22 mouse cellular contexts compared by ENCODE assay signal in the genomic region with DNA sequence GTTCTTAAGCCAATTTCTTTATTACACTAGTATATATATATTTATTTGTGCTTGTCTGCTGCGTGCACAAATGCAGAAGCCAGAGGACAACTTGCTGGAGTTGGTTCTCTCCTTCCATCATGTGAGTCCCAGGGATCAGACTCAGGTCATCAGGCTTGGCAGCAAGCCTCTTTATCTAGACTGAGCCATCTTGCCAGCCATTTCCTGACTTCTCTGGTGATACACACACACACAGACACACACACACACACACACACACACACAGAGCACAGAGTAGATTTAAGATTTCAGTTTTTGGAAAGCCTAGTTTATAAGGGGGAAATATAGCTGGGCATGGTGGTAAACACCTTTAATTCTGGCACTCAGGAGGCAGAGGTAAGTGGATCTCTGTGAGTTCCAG.
DNase-seq lines count a peak whose midpoint lies in the region; ATAC-seq and TF ChIP-seq lines count a peak whose summit lies in the region.
"Had no signal": no experiment of that assay in that cellular context is flagged by ENCODE, and none has a peak within 500 bp of the region (broad histone marks: within the 10 kb centered on the region; RNA-seq: fewer than 3 reads in every experiment).

No protein-coding gene starts in this region.

- H3K36me3 ChIP-seq in lung, postnatal 0 days (ENCODE audit: insufficient read depth, low read length): no peaks in the 10 kb centered on the region
- H3K36me3 ChIP-seq: embryonic facial prominence, embryonic 12.5 days; G1E; hindbrain, embryonic 10.5 days; limb, embryonic 10.5 days; midbrain, embryonic 10.5 days had no signal

- ATAC-seq in lung, postnatal 0 days: peak; percentile 46
- ATAC-seq: forebrain, embryonic 14.5 days; hindbrain, postnatal 0 days; intestine, postnatal 0 days had no signal

- H3K4me3 ChIP-seq in gastrocnemius, adult 2 months: no peak overlapping the region
- H3K4me3 ChIP-seq in lung, postnatal 0 days (ENCODE audit: low read depth, low read length): no peak overlapping the region
- H3K4me3 ChIP-seq: embryonic facial prominence, embryonic 12.5 days; erythroblast, embryonic 14.5 days; heart, embryonic 12.5 days; hindbrain, embryonic 10.5 days; limb, embryonic 10.5 days; midbrain, embryonic 10.5 days had no signal

- peak overlapping the region; percentile 81 for H3K27ac ChIP-seq in gastrocnemius, adult 2 months
- H3K27ac ChIP-seq in lung, postnatal 0 days (ENCODE audit: low read length): no peak overlapping the region
- H3K27ac ChIP-seq: embryonic facial prominence, embryonic 12.5 days; hindbrain, embryonic 10.5 days; hindbrain, postnatal 0 days; limb, embryonic 10.5 days; macrophage; midbrain, embryonic 10.5 days had no signal

- intact Hi-C loops in gastrocnemius, adult 2 months (cut with DNase I): loop anchor here (5.0 kb wide), 1 partner anchor 262 kb away; no protein-coding TSS in a partner anchor

- H3K9me3 ChIP-seq in lung, postnatal 0 days (ENCODE audit: low read length): no peaks in the 10 kb centered on the region
- H3K9me3 ChIP-seq: embryonic facial prominence, embryonic 12.5 days; G1E; heart, embryonic 12.5 days; hindbrain, embryonic 10.5 days; limb, embryonic 10.5 days; midbrain, embryonic 10.5 days had no signal

- no peak overlapping the region for H3K9ac ChIP-seq in lung, postnatal 0 days (replicated peaks; ENCODE audit: low read depth)
- H3K9ac ChIP-seq: embryonic facial prominence, embryonic 12.5 days; heart, embryonic 12.5 days had no signal

- WGBS in lung, postnatal 0 days: 46% methylated on average over 1 of the region's 1 CpGs

- no peak overlapping the region for H3K4me2 ChIP-seq in lung, postnatal 0 days (replicated peaks; ENCODE audit: low read depth, low read length)
- H3K4me2 ChIP-seq: embryonic facial prominence, embryonic 12.5 days; heart, embryonic 12.5 days; liver, embryonic 11.5 days had no signal

- H3K4me1 ChIP-seq in lung, postnatal 0 days (ENCODE audit: insufficient read depth, low read depth, low read length): no peaks in the 10 kb centered on the region
- H3K4me1 ChIP-seq: embryonic facial prominence, embryonic 12.5 days had no signal

- no peak for DNase-seq in gastrocnemius, adult 2 months
- DNase-seq in gastrocnemius, adult 8-10 months (ENCODE audit: low spot score in 2 of 2): no peak
- DNase-seq in kidney, postnatal 10 days: peak; percentile 31
- DNase-seq in kidney, adult 18-20 months: no peak
- DNase-seq in lung, postnatal 0 days (ENCODE audit: low spot score): no peak
- DNase-seq in cerebellum, postnatal 14 days: no peak
- DNase-seq in spleen, adult 12 weeks (ENCODE audit: low spot score): no peak
- no peak for DNase-seq in adrenal gland, postnatal 10 days
- DNase-seq: cerebellum, adult 9-10 months; layer of hippocampus, adult 9-11 months had no signal

- no peak for TF ChIP-seq CTCF in gastrocnemius, adult 2 months (IDR thresholded peaks at IDR 0.05)
- no peak for TF ChIP-seq CTCF in lung, postnatal 0 days (IDR thresholded peaks at IDR 0.05)

- no peaks in the 10 kb centered on the region for H3K27me3 ChIP-seq in lung, postnatal 0 days (replicated peaks; ENCODE audit: insufficient read depth, low read length)
- H3K27me3 ChIP-seq: embryonic facial prominence, embryonic 12.5 days; heart, embryonic 12.5 days had no signal

- TF ChIP-seq EP300 in lung, postnatal 0 days (IDR thresholded peaks at IDR 0.05): peak; percentile 27; the same call in 1 of the 2 replicates
